Mouse (Mus musculus) liver, adult 10 weeks (tissue): ENCODE measurements around the gene Zfp692. TPM values are rescaled to one million over a fixed set of nuclear protein-coding genes. Genes with fewer than 3 reads are reported as not detected.

Experiments
- polyA plus RNA-seq: library from polyadenylated mRNA; stranded (reverse); fragments of 350-450 nt; fragmentation: Illumina TruSeq; extraction: RNeasy Lipid Tissue Mini Kit (QIAGEN cat#74804); gene quantifications from one replicate; pipeline ENCODE4 v1.2.3, GENCODE M21; 2014; ENCODE audit warnings: low read depth, low replicate concordance

The Zfp692 gene
- polyA plus RNA-seq = 1.6 TPM

GRCm38 (mm10) chr11:58306860-58307308, at the start of gene Zfp692:
Zfp692 (plus strand) TSS chr11:58307069.

GRCm38 (mm10) chr11:58274572-58274971, 32.3 kb upstream of the Zfp692 start, which contains the start of gene 4930438A08Rik:
4930438A08Rik (plus strand) TSS chr11:58274799.

DNA sequence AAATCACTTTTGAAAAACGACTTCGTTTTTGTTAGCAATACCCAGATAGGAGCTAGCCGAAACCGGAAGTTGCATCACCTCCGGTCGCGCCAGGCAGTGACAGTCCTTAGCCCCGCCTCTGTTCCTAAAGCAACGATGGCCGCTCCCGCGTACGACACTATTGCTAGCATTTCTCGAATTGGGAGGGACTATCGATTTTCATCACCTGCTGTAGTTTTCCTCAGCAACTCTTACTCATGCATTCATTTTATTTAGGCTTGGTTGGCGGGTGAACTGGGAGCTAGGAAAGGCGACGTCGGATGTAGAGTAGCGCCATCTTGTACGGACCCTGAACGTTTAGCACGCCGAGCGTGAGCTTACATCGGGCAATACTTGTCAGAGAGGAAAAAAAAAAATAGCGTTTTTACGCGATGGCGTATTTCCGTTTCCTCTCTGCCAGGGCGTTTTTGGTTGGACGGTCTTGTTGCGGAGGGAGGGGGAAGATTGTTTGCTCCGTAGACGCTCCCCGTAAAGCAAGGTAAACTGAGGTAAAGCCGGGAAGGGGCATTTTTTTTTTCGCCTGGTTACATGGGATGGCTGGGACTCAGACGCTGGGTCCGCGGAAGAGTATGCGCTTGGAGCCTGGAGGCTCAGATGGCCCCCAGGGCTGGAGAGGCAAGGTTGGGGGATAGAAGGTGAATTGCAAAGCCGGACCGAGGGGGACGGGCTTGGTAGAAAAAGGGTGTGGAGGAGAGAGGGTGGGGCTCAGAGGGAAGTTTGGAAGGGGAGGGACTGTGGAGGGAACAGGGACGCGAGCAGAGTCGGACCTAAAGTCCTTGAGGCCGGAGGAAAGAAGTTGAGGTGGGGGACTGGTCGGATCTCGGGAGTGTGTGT, 23.6 kb downstream of the Zfp692 start, which contains the start of the genes Zfp672 and Sh3bp5l:
Zfp672 (minus strand) TSS at position 64 of the 873 bp plus-strand sequence.
Sh3bp5l (plus strand) TSS at position 449 of the 873 bp plus-strand sequence.

Other genes starting within 250 kb of the Zfp692 start
- gene Gm12248, start 213.9 kb upstream of the Zfp692 start, polyA plus RNA-seq = not detected
- gene Cnot8, start 202.9 kb upstream of the Zfp692 start, polyA plus RNA-seq = 26.7 TPM
- gene Gemin5, start 138.5 kb upstream of the Zfp692 start, polyA plus RNA-seq = 2.1 TPM
- 38.3 TPM for gene Mrpl22, start 135.4 kb upstream of the Zfp692 start, polyA plus RNA-seq
- gene Igtp, start 107.5 kb upstream of the Zfp692 start, polyA plus RNA-seq = 40.1 TPM
- 50.2 TPM for gene Irgm2, start 107.5 kb upstream of the Zfp692 start, polyA plus RNA-seq
- gene 4930438A08Rik, start 32.3 kb upstream of the Zfp692 start, polyA plus RNA-seq = not detected
- 30.7 TPM for gene Zfp672, start 23.3 kb downstream of the Zfp692 start, polyA plus RNA-seq
- gene Sh3bp5l, start 23.7 kb downstream of the Zfp692 start, polyA plus RNA-seq = 0.93 TPM
- gene Lypd8, start 72.0 kb downstream of the Zfp692 start, polyA plus RNA-seq = not detected
- gene 1810065E05Rik, start 114.0 kb downstream of the Zfp692 start, polyA plus RNA-seq = not detected
- not detected for gene Gm12253, start 125.5 kb downstream of the Zfp692 start, polyA plus RNA-seq
- not detected for gene Lypd9, start 145.9 kb downstream of the Zfp692 start, polyA plus RNA-seq
- gene Olfr30, start 155.2 kb downstream of the Zfp692 start, polyA plus RNA-seq = not detected
- gene Olfr332, start 185.5 kb downstream of the Zfp692 start, polyA plus RNA-seq = not detected
- not detected for gene Olfr331, start 195.5 kb downstream of the Zfp692 start, polyA plus RNA-seq
- gene Olfr330, start 227.8 kb downstream of the Zfp692 start, polyA plus RNA-seq = not detected
- not detected for gene Olfr329-ps, start 239.4 kb downstream of the Zfp692 start, polyA plus RNA-seq
- gene Olfr328, start 248.6 kb downstream of the Zfp692 start, polyA plus RNA-seq = not detected